Mouse (Mus musculus): ENCODE data around the gene Slc19a1. TPM values are rescaled to one million over a fixed set of nuclear protein-coding genes. Genes with fewer than 3 reads are reported as not detected.

Gene Slc19a1
- polyA plus RNA-seq, 1 experiment from 2014 or later, result 33.1 TPM

DNA sequence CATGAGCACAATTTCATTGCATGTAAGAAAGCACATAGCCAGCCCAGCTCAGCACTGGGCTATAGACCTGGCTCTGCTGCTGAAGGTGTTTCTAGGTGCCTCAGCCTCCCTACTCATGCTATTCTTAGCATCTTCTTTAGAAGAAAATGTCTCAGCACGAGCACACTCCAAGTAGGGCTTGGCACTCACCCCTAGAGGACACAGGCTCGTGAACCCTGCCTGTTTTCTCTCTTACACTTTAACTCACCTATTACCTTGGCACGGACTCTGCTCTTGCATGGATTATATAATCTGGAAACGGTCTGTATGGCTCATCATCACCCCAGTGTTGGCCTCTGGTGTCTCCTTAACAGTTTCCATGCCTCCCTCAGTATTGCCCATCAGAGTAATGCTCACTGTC is 20.4 kb upstream of the Slc19a1 start:
- 81% methylated on average over 4 of the region's 4 CpGs for WGBS
- H3K4me1 ChIP-seq (ENCODE audit: control insufficient read depth, insufficient read depth, low read length), result no peaks in the 10 kb centered on the region
- ATAC-seq (no peak), DNase-seq (ENCODE audit: low spot score) (no peak)
- no peak overlapping the region for H3K27ac ChIP-seq (ENCODE audit: low read depth, low read length)
- no peaks in the 10 kb centered on the region for H3K36me3 ChIP-seq (ENCODE audit: control insufficient read depth, insufficient read depth, low read length)
- H3K9me3 ChIP-seq (replicated peaks; ENCODE audit: control insufficient read depth, low read length), result no peaks in the 10 kb centered on the region
- H3K4me2 ChIP-seq (ENCODE audit: low read length), result no peak overlapping the region
- no peaks in the 10 kb centered on the region for H3K27me3 ChIP-seq (replicated peaks; ENCODE audit: control insufficient read depth, insufficient read depth, low read length)
- no peak overlapping the region for H3K4me3 ChIP-seq (ENCODE audit: low read depth, low read length)
- no peak overlapping the region for H3K9ac ChIP-seq (ENCODE audit: low read length)

DNA sequence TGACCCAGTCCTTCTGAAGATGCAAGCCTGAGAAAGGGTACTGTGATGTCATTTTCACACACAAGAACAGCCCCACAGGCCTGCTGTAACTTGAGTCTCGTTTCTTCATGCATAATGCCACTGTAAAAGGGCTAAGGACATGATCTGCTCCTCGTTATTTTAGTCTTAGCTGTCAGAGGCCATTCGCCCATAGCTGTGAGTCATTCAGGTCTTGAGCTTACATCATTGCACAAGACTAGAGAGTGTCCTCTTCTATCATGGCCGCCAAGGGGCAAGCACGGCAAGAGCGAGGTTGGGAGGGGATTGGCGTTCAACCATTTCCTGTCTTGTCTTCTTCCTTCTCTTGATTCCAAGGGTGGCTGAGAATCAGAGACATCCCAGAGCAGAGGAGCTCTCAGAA is 16.0 kb upstream of the Slc19a1 start:
- Histone ChIP-seq H3K9me3 (replicated peaks; ENCODE audit: control insufficient read depth, low read length) (no peaks in the 10 kb centered on the region), H3K4me1 (ENCODE audit: control insufficient read depth, insufficient read depth, low read length) (no peaks in the 10 kb centered on the region), H3K4me2 (ENCODE audit: low read length) (no peak overlapping the region), H3K27me3 (replicated peaks; ENCODE audit: control insufficient read depth, insufficient read depth, low read length) (no peaks in the 10 kb centered on the region), H3K36me3 (ENCODE audit: control insufficient read depth, insufficient read depth, low read length) (no peaks in the 10 kb centered on the region), H3K9ac (ENCODE audit: low read length) (no peak overlapping the region), H3K27ac (ENCODE audit: low read depth, low read length) (no peak overlapping the region), H3K4me3 (ENCODE audit: low read depth, low read length) (no peak overlapping the region)
- ATAC-seq, result no peak
- WGBS, result 67% methylated on average over 7 of the region's 7 CpGs
- DNase-seq (ENCODE audit: low spot score), result no peak

DNA sequence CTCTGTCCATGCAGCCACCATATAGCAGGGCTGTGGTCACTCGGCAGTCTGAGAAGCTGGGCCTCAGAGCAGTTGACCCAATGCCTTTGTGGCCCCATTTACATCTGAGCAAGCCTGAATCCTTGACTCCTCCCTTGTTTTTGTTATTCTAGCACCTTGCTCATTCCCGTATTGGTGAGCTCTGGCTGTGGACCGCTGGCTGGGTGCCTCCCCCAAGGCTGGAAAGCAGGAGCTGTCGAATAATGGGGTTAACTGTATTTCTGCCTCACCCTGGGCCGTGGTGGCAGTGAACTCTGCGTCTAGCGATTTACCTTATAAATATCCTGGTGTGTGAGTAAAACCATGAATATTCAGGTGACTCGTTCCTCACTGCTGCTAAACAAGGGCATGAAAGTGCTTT is 15.5 kb upstream of the Slc19a1 start:
- H3K27me3 ChIP-seq (replicated peaks; ENCODE audit: control insufficient read depth, insufficient read depth, low read length), result no peaks in the 10 kb centered on the region

DNA sequence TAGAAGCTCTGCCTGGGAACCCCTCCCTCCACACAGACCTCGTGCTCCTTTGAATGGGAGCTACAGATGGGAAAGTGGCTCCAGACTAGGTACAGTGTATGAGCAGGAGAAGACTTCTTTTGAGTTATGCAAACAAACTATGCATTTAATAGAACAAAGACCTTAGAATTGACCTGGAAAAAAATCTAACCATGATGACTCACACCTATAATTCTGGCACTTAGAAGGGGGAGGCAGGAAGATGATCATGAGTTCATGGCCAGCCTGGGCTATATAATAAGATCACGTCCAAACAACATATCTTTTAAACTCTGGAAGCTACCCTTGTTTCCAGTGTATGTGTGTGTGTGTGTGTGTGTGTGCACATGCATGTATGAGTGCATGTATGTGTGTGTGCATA is 15.0 kb upstream of the Slc19a1 start:
- H3K4me1 ChIP-seq (ENCODE audit: control insufficient read depth, insufficient read depth, low read length), result no peaks in the 10 kb centered on the region
- no peaks in the 10 kb centered on the region for H3K36me3 ChIP-seq (ENCODE audit: control insufficient read depth, insufficient read depth, low read length)
- H3K4me2 ChIP-seq (ENCODE audit: low read length), result no peak overlapping the region
- no peak overlapping the region for H3K9ac ChIP-seq (ENCODE audit: low read length)
- DNase-seq (ENCODE audit: low spot score) (no peak), ATAC-seq (no peak)
- H3K27me3 ChIP-seq (replicated peaks; ENCODE audit: control insufficient read depth, insufficient read depth, low read length), result no peaks in the 10 kb centered on the region
- 70% methylated on average over 2 of the region's 2 CpGs for WGBS
- no peak overlapping the region for H3K27ac ChIP-seq (ENCODE audit: low read depth, low read length)
- no peaks in the 10 kb centered on the region for H3K9me3 ChIP-seq (replicated peaks; ENCODE audit: control insufficient read depth, low read length)
- no peak overlapping the region for H3K4me3 ChIP-seq (ENCODE audit: low read depth, low read length)

More for the DNA sequence above, 15.5 kb upstream of the Slc19a1 start:
- Histone ChIP-seq H3K9ac (ENCODE audit: low read length) (no peak overlapping the region), H3K27ac (ENCODE audit: low read depth, low read length) (no peak overlapping the region), H3K9me3 (replicated peaks; ENCODE audit: control insufficient read depth, low read length) (no peaks in the 10 kb centered on the region), H3K4me3 (ENCODE audit: low read depth, low read length) (no peak overlapping the region), H3K36me3 (ENCODE audit: control insufficient read depth, insufficient read depth, low read length) (no peaks in the 10 kb centered on the region), H3K4me2 (ENCODE audit: low read length) (no peak overlapping the region), H3K4me1 (ENCODE audit: control insufficient read depth, insufficient read depth, low read length) (no peaks in the 10 kb centered on the region)
- 39% methylated on average over 8 of the region's 8 CpGs for WGBS
- ATAC-seq (no peak), DNase-seq (ENCODE audit: low spot score) (no peak)

DNA sequence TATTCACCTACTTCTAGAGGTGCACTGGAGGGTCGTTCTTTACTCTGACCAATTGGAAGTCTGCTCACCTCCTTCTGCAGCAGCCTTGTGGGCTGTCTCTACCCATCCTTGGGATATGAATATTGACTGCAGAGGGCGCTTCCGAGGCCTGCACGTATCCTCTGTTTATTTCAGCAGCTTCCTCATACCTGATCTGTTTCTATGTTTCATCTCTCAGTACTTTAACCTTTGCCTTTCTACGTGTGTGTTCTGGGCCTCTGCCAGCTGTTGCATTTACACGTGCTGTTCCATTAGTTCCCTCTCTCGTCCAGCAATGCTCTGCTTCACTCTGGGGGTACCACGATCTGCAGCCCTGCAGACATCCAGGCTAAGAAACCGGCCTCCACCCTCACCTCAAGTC is 14.4 kb upstream of the Slc19a1 start:
- DNase-seq (ENCODE audit: low spot score), result no peak
- no peak overlapping the region for H3K4me2 ChIP-seq (ENCODE audit: low read length)
- WGBS, result 70% methylated on average over 9 of the region's 9 CpGs
- H3K4me1 ChIP-seq (ENCODE audit: control insufficient read depth, insufficient read depth, low read length), result no peaks in the 10 kb centered on the region
- no peak overlapping the region for H3K9ac ChIP-seq (ENCODE audit: low read length)
- no peaks in the 10 kb centered on the region for H3K27me3 ChIP-seq (replicated peaks; ENCODE audit: control insufficient read depth, insufficient read depth, low read length)
- H3K36me3 ChIP-seq (ENCODE audit: control insufficient read depth, insufficient read depth, low read length), result no peaks in the 10 kb centered on the region
- ATAC-seq, result no peak
- H3K27ac ChIP-seq (ENCODE audit: low read depth, low read length), result no peak overlapping the region
- no peak overlapping the region for H3K4me3 ChIP-seq (ENCODE audit: low read depth, low read length)
- no peaks in the 10 kb centered on the region for H3K9me3 ChIP-seq (replicated peaks; ENCODE audit: control insufficient read depth, low read length)

DNA sequence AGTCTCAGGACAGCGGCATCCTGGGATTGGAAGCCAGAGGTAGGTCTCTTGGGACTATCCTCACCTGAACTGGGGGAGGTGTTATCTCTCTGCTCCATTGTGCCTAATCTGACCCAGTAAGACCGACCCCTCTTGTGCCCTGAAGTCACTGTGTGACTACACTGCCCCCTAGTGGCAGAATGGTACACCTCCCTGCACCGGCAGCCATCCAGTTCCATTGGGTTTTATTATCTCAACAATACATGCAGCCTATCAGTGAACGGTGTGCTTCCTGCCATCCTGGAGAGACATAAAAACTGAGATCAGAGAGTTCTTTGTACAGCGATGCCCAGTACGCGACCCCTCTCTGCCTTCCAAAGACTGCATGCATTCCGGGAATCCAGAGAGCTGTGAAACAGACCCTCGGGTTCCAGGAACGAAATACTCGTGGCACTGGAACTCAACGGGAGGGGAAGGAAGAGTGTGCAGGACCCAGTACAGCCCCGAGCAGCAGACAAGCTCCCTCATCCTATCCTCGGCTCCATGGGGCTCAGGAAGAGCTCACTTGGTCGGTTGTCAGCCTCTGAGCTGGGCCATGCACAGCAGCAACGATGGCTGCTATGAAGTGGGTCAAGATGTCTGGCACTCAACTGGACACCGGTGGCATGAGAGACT is 10.5 kb upstream of the Slc19a1 start:
- DNase-seq (ENCODE audit: low spot score), result peak; percentile 87
- peak overlapping the region; percentile 32; the same call in 1 of the 2 replicates for H3K4me2 ChIP-seq (ENCODE audit: low read length)
- H3K4me1 ChIP-seq (ENCODE audit: control insufficient read depth, insufficient read depth, low read length), result no peaks in the 10 kb centered on the region
- WGBS, result 35% methylated on average over 17 of the region's 17 CpGs
- no peaks in the 10 kb centered on the region for H3K27me3 ChIP-seq (replicated peaks; ENCODE audit: control insufficient read depth, insufficient read depth, low read length)
- no peaks in the 10 kb centered on the region for H3K36me3 ChIP-seq (ENCODE audit: control insufficient read depth, insufficient read depth, low read length)
- H3K9me3 ChIP-seq (replicated peaks; ENCODE audit: control insufficient read depth, low read length), result no peaks in the 10 kb centered on the region
- no peak overlapping the region for H3K9ac ChIP-seq (ENCODE audit: low read length)
- no peak overlapping the region for H3K4me3 ChIP-seq (ENCODE audit: low read depth, low read length)
- no peak overlapping the region for H3K27ac ChIP-seq (ENCODE audit: low read depth, low read length)
- peak; percentile 82 for ATAC-seq

DNA sequence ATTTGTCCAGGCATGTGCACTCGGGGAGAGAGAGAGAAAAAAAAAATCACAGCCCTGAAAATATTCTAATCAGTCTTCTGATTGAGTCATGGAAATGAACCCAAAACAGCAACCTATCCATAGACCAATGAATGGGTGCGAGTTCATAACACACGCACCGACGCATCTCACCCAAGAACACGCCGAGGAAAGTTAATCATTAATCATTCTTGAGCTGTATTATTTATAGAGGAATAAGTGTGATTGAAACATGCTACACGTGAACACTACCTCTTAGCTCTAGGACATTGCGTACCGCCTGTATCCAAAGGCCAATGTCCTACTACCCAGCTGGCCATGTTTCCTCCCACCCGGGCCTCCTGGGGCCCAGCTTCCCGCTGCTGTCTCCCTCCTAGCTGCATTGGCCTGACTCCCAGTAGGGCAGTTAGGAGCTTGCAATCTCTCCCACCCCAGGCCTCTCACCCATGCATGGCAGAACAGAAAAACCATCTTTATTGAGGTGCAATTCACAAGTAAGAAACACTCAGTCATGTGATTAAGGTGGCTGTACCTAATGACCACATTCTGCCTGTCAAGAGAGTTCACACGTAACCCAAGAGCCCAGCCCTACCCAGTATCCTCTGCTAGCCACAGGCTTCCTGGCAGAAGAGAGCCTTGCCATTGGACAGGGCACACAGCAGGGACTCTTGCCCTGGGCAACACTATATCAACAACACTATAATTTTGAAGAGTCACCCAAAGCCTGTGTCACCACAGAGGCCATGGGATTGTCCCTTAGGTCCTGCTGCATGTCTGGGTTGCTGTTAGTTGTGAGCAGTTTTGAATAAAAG is 9.5 kb upstream of the Slc19a1 start:
- Histone ChIP-seq H3K4me3 (ENCODE audit: low read depth, low read length) (no peak overlapping the region), H3K27me3 (replicated peaks; ENCODE audit: control insufficient read depth, insufficient read depth, low read length) (no peaks in the 10 kb centered on the region), H3K9ac (ENCODE audit: low read length) (no peak overlapping the region), H3K4me2 (ENCODE audit: low read length) (no peak overlapping the region), H3K27ac (ENCODE audit: low read depth, low read length) (no peak overlapping the region), H3K36me3 (ENCODE audit: control insufficient read depth, insufficient read depth, low read length) (no peaks in the 10 kb centered on the region), H3K9me3 (replicated peaks; ENCODE audit: control insufficient read depth, low read length) (no peaks in the 10 kb centered on the region), H3K4me1 (ENCODE audit: control insufficient read depth, insufficient read depth, low read length) (no peaks in the 10 kb centered on the region)
- ATAC-seq (no peak), DNase-seq (ENCODE audit: low spot score) (no peak)
- 86% methylated on average over 13 of the region's 13 CpGs for WGBS

DNA sequence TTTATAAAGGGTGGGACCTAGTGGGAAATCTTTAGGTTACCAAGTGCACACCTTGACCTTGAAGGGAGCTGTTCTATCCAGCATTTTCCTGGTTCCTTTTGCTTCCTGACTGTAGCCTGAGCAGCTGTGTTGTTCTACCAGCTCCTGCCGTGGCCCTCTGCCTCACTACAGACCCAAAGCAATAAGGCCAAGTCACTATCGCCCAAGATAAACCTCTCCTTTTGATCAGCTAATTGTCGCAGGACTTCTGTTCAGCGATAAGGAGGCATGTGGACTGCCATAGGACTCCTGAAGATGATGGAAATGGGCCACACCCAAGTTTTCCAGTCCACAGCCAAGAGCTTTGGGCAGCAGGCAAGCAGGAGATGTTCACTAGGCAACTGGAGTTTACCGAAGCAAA is 7.8 kb upstream of the Slc19a1 start:
- ATAC-seq (no peak), DNase-seq (ENCODE audit: low spot score) (no peak)
- H3K27me3 ChIP-seq (replicated peaks; ENCODE audit: control insufficient read depth, insufficient read depth, low read length), result no peaks in the 10 kb centered on the region
- no peak overlapping the region for H3K4me3 ChIP-seq (ENCODE audit: low read depth, low read length)
- H3K36me3 ChIP-seq (ENCODE audit: control insufficient read depth, insufficient read depth, low read length), result no peaks in the 10 kb centered on the region
- no peak overlapping the region for H3K9ac ChIP-seq (ENCODE audit: low read length)
- H3K27ac ChIP-seq (ENCODE audit: low read depth, low read length), result no peak overlapping the region
- no peaks in the 10 kb centered on the region for H3K4me1 ChIP-seq (ENCODE audit: control insufficient read depth, insufficient read depth, low read length)
- no peaks in the 10 kb centered on the region for H3K9me3 ChIP-seq (replicated peaks; ENCODE audit: control insufficient read depth, low read length)
- WGBS, result 84% methylated on average over 5 of the region's 5 CpGs
- H3K4me2 ChIP-seq (ENCODE audit: low read length), result no peak overlapping the region

DNA sequence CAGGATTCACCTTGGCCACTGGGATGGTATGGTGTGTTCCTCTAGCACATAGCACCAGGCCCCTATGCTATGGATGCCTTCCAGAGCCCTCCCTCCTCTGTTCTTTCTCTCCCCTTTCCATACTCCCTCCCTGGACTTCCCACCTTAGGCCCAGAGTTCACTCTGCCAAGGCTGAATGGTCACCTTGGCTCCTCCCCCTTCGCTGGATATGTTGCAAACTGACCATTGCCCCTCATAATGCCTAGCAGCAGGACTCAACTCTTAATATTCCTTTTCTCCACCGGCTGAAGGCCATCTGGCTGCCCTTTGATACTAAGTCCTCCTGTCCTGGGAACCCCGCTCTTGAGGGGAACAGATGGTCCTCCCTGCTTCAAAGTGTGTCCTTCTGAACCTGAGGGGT is 5.1 kb upstream of the Slc19a1 start:
- DNase-seq (ENCODE audit: low spot score) (no peak), ATAC-seq (no peak)
- H3K4me2 ChIP-seq (ENCODE audit: low read length), result no peak overlapping the region
- WGBS, result 77% methylated on average over 3 of the region's 3 CpGs
- H3K9me3 ChIP-seq (replicated peaks; ENCODE audit: control insufficient read depth, low read length), result no peaks in the 10 kb centered on the region
- no peak overlapping the region for H3K4me3 ChIP-seq (ENCODE audit: low read depth, low read length)
- no peaks in the 10 kb centered on the region for H3K36me3 ChIP-seq (ENCODE audit: control insufficient read depth, insufficient read depth, low read length)
- no peak overlapping the region for H3K27ac ChIP-seq (ENCODE audit: low read depth, low read length)
- H3K27me3 ChIP-seq (replicated peaks; ENCODE audit: control insufficient read depth, insufficient read depth, low read length), result no peaks in the 10 kb centered on the region
- H3K4me1 ChIP-seq (ENCODE audit: control insufficient read depth, insufficient read depth, low read length), result no peaks in the 10 kb centered on the region
- H3K9ac ChIP-seq (ENCODE audit: low read length), result no peak overlapping the region

Measured in forebrain, embryonic 14.5 days (tissue).